Mouse (Mus musculus): ENCODE measurements around the gene Paxip1. TPM values are rescaled to one million over a fixed set of nuclear protein-coding genes. Genes with fewer than 3 reads are reported as not detected.

Paxip1 gene
- polyA plus RNA-seq, 1 experiment from 2014 or later, result 34.6 TPM

Other genes with a start within 250 kb of the Paxip1 start
- gene Htr5a, start 50.5 kb upstream of the Paxip1 start, polyA plus RNA-seq (2014; fragmentation: Nextera tagmentation; extraction: Ambion mirVana), result 0.07 TPM in 1 of 2 replicates, not detected in the other

Data from hindbrain, embryonic 11.5 days (tissue).